Mouse (Mus musculus): ENCODE results near the gene Tbc1d24.

The Tbc1d24 gene

GRCm38 (mm10) chr17:24205284-24205888, at the start of gene Tbc1d24:
Gene Tbc1d24 (minus strand): TSS chr17:24205562.
- DNase-seq (ENCODE audit: low read depth): peak; percentile 89

DNA sequence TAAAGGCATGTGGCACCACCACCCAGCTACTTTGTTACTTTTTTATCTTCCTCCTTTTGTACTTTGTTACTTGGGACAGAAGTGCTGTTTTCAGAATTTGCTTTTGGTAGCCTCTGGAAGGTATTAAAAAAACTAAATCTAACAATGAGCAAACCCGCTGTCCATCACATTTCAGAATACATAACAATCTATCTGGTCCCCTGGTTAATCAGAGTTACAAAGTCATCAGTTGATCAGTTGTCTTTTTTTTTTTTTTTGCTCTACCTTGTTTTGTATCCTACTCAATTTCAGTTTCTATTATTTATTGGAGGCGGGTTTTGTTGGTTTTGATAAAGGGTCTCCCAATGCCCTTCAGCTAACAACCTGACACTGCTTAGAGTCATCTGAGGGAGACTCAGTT, 47.0 kb upstream of the Tbc1d24 start:
- DNase-seq (ENCODE audit: low read depth): peak; percentile 16

DNA sequence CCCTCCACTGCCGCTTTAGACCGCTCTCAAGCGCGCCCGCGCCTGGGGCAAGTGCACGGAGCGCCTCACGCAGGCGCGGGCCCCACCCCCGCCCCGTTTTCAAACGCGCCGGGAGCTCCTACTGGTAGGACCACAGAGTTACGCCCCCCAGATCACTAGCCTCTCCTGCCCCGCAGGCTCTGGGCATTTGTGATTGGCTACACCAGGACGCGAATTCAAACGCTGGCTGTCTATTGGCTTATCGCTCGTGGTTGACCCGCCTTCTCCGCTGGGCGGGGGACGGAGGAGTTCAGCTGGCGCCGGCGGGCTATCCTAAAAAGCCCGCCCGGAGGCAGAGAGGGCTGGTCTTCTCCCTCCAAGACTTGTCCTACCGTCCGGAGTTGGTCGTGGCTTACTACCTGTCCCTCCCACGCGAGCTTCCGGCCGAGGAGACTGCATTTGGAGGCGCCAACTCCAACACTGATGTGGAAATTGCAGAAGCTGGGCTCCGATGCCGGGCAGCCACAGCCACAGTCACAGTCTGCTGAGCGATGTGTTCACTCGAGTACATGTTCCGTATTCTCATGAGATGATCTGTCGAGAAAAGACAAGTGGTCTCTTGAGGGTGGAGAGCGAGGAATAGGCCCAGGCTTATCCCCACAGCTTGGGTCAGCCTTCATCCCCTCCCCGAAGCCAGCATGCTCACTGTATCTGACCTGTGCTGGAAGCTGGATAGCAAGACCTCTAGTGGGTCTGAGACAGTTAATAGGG, 46.1 kb upstream of the Tbc1d24 start, which contains the start of gene Ccnf:
Gene Ccnf, minus strand, starts transcription at position 165 of the 750 bp plus-strand sequence.
- peak; percentile 98 for DNase-seq (ENCODE audit: low read depth)

- no peak for DNase-seq (ENCODE audit: low read depth)
Measured at GRCm38 (mm10) chr17:24250988-24251319, 45.6 kb upstream of the Tbc1d24 start.

GRCm38 (mm10) chr17:24248641-24249040, 43.3 kb upstream of the Tbc1d24 start:
- peak; percentile 66 for DNase-seq (ENCODE audit: low read depth)

DNA sequence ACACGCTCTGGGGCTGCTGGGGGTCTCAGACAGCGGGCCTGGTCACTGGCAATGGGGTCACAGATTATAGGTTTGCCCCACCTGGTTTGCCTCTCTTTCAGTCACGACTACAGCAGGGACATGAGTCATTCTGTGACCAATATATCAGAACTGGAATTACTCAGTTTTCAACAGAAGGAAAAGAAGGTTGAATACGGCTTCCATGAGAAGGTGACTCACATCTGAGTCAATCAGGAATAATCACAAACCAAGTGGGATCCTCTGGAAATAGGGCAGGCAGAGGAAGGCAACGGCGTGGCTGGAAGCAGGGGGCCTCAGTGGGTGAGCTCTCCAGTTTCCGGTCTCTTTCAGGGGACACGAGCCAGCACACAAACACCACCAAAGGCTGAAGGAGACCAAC, 38.7 kb upstream of the Tbc1d24 start:
- DNase-seq (ENCODE audit: low read depth): no peak

GRCm38 (mm10) chr17:24243311-24243969, 38.1 kb upstream of the Tbc1d24 start:
- DNase-seq (ENCODE audit: low read depth): peak; percentile 79

DNA sequence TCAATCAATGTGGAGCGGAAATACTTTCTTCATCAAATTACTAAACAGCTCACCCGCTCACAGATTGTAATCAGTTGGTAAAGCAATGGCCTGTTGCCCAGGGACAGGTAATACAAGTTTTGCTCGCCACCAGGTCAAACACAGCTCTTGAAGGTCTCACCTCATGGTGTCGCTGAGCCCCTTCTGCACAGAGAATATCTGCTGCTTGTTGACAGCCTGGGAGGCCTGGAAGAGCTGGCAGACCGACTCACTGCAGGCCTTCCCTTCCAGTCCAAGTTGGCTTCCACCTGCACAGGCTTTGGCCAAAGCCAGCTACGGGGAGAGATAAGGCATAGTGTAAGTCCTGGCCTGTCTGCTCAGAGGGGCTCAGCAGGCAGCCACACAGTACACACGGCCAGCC, 31.6 kb upstream of the Tbc1d24 start:
- no peak for DNase-seq (ENCODE audit: low read depth)

- no peak for DNase-seq (ENCODE audit: low read depth)
Measured at GRCm38 (mm10) chr17:24236479-24236878, 31.1 kb upstream of the Tbc1d24 start.

- no peak for DNase-seq (ENCODE audit: low read depth)
Measured at GRCm38 (mm10) chr17:24227941-24228340, 22.6 kb upstream of the Tbc1d24 start.

GRCm38 (mm10) chr17:24226721-24227120, 21.4 kb upstream of the Tbc1d24 start:
- no peak for DNase-seq (ENCODE audit: low read depth)

DNA sequence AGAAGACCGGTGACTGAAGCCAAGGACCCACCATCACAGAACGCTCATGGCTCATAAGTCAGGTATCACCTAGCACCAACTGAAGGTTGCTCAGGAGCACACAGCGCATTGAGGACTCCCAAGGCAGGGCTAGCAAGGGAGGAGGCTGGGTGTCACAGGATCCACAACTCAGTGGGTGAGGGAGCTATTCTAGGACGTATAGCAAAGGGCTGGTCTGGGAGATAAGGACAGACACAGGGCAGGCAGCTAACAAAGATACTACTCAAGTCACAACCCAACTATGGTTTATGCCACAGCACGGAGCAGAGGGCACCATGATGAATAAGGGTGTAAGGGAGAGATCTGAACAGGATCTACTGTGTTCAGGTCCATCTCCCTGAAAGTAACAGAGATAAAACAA, 20.5 kb upstream of the Tbc1d24 start:
- DNase-seq (ENCODE audit: low read depth): no peak

- no peak for DNase-seq (ENCODE audit: low read depth)
Measured at GRCm38 (mm10) chr17:24224741-24225140, 19.4 kb upstream of the Tbc1d24 start.

GRCm38 (mm10) chr17:24223513-24223912, 18.2 kb upstream of the Tbc1d24 start:
- no peak for DNase-seq (ENCODE audit: low read depth)

DNA sequence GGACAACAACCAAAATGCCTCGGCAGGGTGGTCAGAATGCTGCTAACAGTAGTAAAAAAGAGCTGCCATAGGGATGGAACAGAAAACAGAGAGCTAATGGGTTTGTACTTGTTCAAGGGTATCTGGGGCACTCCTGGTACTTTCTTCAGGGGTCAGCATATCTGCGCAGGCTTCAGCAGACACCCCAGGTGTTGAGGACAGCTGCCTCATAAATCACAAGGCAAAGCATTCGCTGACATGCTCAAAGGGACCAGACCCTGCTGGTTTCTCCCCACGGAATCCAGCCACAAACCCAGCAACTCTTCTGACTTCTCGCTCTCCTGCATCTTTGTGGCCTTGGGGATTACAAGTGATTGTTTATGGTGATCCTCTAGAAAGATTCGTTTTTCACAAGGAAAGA, 17.3 kb upstream of the Tbc1d24 start:
- DNase-seq (ENCODE audit: low read depth): no peak

DNA sequence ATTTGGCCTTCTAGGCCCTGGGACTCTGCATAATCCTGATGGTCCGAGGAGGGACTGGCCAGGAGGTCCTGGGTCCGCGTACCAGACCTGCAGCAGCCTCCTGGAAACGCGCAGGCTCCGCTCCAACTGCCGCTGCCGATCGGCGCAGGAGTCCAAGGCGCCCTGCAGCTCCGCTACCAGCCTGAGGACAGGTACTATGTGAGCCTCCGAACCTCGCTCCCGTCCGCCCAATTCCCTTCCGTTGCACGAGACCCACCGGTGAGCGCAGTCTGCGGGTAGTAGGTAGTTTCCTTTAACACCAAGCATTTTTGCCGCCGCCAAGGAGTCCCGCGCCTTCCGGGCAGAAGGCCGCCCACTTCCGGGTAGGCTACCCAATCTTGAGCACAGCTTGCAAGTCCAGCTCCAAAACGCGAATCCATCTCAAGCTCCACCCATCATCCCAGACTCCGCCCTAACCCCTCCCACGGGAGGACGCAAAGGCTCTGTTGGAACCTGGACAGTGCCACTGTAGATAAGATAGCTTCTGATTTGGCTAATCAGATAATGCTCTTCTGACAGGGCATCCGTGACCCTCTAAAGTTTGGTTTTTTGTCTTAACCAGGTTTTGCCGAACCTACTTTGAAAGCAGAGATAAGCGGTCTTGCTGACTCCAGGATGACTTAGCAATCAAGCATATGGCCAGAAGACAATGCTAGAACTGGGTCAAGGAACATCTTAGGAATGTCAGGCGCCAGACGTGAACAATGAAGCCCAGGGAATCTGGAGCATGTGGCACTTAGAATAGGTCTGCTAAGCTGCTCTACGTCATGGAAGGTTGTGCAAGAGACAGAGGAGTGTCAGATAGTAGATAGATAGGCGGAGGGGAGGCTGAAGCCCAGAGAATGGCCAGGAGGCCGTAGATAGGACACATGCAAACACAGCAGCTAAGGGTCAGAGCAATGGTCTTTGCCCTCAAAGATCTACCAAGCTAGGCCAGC, 15.4 kb upstream of the Tbc1d24 start, which contains the start of gene Tedc2:
Gene Tedc2, minus strand, starts transcription at position 417 of the 977 bp plus-strand sequence.
- DNase-seq (ENCODE audit: low read depth): peak; percentile 96

GRCm38 (mm10) chr17:24216836-24217235, 11.5 kb upstream of the Tbc1d24 start:
- no peak for DNase-seq (ENCODE audit: low read depth)

DNA sequence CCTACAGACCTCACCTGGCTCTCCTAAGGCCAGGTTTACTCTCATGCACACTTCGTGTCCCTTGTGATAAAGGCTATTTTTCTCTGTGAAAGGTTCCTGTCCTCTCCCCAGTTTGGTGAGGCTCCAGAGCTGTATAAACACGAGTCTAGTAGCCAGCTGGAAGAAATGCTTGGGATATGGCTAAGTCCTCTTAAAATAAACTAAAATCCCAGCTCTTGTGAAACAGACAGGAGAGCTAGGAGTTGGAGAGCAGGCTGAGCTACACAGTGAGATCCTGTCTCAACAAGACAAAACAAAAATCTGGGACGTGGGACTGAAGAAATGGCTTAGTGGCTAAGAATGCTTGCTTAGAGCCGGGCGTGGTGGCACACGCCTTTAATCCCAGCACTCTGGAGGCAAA, 7.8 kb upstream of the Tbc1d24 start:
- no peak for DNase-seq (ENCODE audit: low read depth)

DNA sequence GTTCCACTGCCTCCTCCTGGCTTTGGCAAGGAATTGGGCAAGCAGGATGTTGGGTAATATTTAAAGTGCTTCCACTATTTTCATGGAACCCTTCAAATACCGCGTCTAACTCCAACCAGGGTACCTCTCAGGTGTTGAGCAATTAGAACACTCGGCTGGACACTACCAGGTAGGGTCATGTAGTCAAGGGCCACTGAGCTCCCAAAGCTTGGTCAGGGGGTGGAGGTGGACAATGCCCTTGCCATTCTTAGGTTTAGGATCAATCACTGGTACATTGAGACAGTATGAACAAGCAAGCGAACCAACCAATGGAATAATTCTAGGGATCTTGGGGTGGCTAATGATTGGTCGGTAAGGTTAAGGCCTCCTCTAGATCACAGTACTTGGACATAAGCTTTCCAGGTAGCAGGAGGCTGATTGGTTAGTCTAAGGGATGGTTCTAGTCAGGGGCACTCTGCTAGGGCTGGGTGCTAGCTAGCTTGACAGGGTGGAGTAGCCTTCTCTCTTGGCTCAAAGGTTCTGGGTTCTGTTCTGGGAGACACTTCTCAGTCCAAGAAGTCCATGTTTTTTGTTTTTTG, 7.2 kb upstream of the Tbc1d24 start:
- DNase-seq (ENCODE audit: low read depth): no peak

DNA sequence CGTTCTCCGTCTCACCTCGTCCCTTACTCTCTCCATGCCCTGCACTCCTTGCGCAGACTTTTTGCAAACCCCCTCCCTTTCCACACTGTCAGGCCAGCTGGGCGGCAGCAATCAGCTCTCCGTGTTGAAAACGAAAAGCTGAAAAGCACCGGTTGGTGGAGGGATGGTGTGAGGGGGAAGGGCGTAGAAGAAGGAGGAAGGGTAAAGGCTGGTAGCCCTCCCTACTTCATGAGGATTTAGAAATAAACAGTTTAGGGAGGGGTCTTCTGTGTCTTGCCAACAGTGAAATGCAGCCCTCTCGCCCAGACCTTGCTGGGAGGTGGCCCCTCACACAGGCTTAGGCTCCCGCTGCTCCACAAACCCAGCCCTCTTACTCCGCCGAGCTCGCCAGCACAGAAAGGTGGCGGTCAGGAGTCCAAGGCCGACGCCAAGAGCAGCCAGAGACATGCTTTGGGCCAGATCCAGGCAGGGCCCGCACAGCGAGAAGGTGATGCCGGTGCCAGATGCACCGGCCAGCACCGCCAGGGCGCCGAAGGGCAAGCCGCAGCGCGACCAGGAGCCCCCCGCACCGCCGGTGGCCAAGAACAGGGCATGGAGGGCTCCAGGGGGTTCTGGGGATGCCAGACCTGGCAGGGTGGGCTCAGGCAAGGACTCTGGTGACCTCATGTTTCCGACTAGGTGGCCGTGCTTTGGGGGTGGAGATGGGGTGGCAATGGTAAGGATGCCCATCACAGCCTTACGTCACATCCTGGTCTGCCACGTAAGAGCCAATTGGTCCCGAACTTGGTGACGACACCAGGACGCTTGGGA, 6.5 kb upstream of the Tbc1d24 start:
- DNase-seq (ENCODE audit: low read depth): peak; percentile 73

- DNase-seq (ENCODE audit: low read depth): peak; percentile 15
Measured at GRCm38 (mm10) chr17:24210591-24210990, 5.2 kb upstream of the Tbc1d24 start.

All from induced T-regulatory cell, adult 2 months (primary cell).